Mouse (Mus musculus): Measurements from ENCODE around the gene Tnip1. TPM values are rescaled to one million over a fixed set of nuclear protein-coding genes. Genes with fewer than 3 reads are reported as not detected.

The Tnip1 gene
- total RNA-seq, 2 experiments from 2014 or later: 34.7 to 35.6 TPM

DNA sequence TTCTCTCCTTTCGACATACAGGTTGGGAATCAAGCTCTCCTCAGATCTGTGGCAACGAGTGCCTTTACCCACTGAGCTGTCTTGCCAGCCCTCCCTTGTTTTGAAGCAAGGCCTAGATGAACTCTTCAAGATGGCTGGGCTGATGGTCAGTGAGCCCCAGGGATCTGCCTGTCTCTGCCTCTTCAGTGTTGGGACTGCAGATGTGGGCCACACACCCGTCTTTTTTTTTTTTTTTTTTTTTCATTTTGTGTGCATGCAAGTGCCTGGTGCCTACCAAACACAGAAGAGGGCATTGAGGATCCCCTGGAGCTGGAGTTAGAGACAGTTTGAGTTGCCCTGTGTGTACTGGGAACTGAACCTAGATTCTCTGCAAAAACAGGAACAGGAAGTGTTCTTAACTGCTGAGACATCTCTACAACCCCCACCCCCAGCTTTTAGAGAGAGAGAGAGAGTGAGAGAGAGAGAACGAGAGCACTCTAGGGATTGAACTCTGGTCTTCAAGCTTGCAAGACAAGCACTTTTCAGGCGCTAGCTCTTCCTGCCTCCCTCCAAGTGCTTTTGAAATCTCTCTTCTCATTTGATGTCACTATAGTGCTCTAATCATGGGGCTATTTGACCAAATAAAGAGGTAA, 78.4 kb downstream of the Tnip1 start:
- no peak for DNase-seq (ENCODE audit: low spot score in 2 of 2)

GRCm38 (mm10) chr11:54882671-54883070, 80.0 kb downstream of the Tnip1 start:
- DNase-seq (ENCODE audit: low spot score in 2 of 2): no peak

DNA sequence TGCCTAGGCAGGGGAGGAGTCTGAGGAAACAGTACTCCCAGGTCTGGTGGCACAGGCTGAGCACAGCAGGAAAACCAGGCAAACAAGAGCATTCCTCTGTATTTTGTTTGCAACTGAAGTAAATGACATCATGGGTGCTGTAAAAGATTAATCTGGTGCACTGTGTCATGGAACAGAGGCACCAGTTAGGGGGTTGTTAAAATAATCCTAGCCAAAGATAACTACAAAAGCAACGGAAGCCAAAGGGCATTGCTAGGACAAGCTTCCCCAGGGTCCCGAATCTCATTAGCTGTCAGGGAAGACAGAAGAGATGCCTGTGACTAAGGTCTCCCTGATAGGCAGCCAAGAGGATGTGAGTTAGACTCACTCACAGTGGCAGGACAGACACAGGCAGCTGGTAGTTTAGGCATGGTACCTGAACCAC, 81.7 kb downstream of the Tnip1 start:
- DNase-seq (ENCODE audit: low spot score in 2 of 2): no peak

- no peak for DNase-seq (ENCODE audit: low spot score in 2 of 2)
Observed at GRCm38 (mm10) chr11:54879922-54880321, 82.8 kb downstream of the Tnip1 start.

GRCm38 (mm10) chr11:54879434-54879833, 83.3 kb downstream of the Tnip1 start:
- peak; percentile 46 to 47 for DNase-seq (ENCODE audit: low spot score in 2 of 2)

DNA sequence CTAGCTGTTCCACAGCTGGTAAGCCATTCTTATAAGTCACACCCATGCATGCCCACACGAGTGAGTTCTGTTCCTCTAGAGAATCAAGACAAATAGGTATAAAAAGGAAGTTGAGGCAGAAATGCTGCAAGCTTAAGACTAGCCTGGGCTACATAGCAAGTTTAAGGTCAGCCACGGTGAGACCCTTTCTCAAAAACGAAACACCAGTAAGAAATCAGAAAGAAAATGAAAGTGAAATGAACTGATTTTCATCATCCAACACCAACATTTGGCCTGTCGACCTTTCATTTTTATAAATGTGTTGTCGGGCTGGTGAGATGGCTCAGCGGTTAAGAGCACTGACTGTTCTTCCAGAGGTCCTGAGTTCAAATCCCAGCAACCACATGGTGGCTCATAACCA, 83.8 kb downstream of the Tnip1 start:
- no peak for DNase-seq (ENCODE audit: low spot score in 2 of 2)

- DNase-seq (ENCODE audit: low spot score in 2 of 2): no peak
Observed at GRCm38 (mm10) chr11:54876031-54876430, 86.7 kb downstream of the Tnip1 start.

- DNase-seq (ENCODE audit: low spot score in 2 of 2): no peak
Observed at GRCm38 (mm10) chr11:54871831-54872537, 90.7 kb downstream of the Tnip1 start.

- no peak for DNase-seq (ENCODE audit: low spot score in 2 of 2)
Observed at GRCm38 (mm10) chr11:54869318-54869717, 93.4 kb downstream of the Tnip1 start.

DNA sequence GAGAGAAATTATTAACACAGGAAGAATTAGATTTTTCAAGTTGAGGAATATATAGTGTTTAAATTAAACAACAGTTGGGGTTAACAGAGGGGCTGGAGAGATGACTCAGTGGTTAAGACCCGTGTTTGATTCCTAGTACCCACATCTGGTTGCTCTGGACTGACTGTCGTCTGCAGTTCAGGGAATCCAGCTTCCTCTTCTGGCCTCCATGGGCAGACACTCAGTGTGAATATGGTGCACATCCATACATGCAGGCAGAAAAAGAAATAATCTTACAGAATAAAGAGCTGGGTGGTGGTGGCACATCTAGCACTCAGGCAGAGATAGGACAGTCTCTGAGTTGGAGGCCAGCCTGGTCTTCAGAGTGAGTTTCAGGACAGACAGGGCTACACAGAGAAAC, 94.3 kb downstream of the Tnip1 start:
- DNase-seq (ENCODE audit: low spot score in 2 of 2): no peak

- no peak for DNase-seq (ENCODE audit: low spot score in 2 of 2)
Observed at GRCm38 (mm10) chr11:54867903-54868434, 94.7 kb downstream of the Tnip1 start.

DNA sequence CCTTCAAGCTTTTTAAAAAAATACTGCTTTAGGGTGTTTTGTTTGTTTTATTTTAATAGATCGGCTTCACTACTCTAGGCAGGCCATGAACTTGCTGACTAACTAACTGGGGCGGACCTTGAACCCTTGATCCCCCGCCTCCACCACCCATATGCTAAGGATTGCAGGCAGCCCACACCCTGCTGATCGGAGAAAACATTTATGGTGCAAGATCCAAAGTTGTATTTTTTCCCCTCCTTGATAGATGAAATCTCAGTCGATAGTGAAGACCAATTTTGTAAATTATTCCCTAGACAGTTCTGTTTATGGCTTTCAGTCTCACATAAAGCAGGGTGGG, 95.7 kb downstream of the Tnip1 start:
- DNase-seq (ENCODE audit: low spot score in 2 of 2): no peak

DNA sequence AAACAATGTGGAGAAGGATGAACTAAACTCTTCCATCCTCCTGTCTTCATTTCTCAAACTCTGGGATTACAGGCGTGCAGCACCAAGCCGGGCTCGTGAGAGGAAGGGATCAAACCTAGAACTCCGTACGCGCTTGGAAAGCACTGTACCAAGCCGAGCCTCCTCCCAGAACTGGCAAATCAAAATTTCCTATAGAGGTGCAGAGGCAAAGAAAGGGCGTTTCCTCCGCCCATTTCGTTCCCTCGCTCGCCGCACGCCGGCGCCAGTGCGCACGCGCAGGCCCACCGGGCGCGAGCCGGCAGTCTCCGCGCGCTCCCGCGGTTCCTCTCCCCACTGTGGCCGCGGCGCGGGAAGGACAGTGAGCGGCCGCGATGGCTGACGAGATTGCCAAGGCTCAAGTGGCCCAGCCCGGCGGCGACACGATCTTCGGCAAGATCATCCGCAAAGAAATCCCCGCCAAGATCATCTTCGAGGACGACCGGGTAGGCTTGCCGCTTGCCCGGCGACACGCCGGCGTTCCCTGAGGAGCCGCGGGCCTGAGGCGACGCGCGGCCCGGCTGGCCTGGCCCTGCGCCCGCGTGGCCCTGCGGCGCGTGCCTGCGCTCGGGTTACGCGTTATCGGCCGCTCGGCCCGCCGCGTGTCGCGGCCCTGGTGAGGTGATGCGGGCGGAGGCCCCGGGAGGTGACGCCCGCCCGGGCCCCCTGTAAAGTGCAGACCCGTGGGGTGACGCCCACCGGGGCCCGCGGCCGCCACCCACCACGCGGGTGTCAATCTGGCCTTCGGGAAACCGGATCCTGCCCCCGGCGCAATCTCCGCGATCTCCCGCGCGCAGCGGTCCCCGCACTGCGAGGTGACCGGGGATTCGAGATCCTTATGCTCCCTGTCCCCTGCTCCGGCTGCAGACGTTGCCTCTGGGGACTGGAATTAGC, 96.3 kb downstream of the Tnip1 start, which contains the start of gene Hint1:
TSS of gene Hint1 (plus strand) at position 265 of the 930 bp plus-strand sequence.
- DNase-seq (ENCODE audit: low spot score in 2 of 2): peak; percentile 88 to 95

GRCm38 (mm10) chr11:54865330-54866085, 97.2 kb downstream of the Tnip1 start:
- DNase-seq (ENCODE audit: low spot score in 2 of 2): no peak

GRCm38 (mm10) chr11:54862621-54863520, 99.8 kb downstream of the Tnip1 start:
- peak; percentile 67 to 69 for DNase-seq (ENCODE audit: low spot score in 2 of 2)

GRCm38 (mm10) chr11:54861471-54862420, 101.0 kb downstream of the Tnip1 start:
- no peak for DNase-seq (ENCODE audit: low spot score in 2 of 2)

Measured in left cerebral cortex, adult 18-20 months (tissue).